Mouse (Mus musculus): ENCODE measurements around the gene Kif12. TPM values are rescaled to one million over a fixed set of nuclear protein-coding genes. Genes with fewer than 3 reads are reported as not detected.

Gene Kif12
- total RNA-seq (2021) (not detected), polyA plus RNA-seq (2012; rRNA removed) (not detected in 2 replicates)
- long read RNA-seq, result 0 reads

GRCm38 (mm10) chr4:63171969-63172685, at the start of gene Kif12:
TSS of gene Kif12 (minus strand) at chr4:63172131.
- intact Hi-C loops (cut with DNase I), result no loop called here
- Histone ChIP-seq H3K9ac (ENCODE audit: low read depth, low read length) (no peak within 1 kb of the TSS), H3K27ac (no peak within 1 kb of the TSS), H3K27me3 (ENCODE audit: control insufficient read depth, insufficient read depth, low read length) (no peaks in the 10 kb centered on the region; the same call in 1 of the 2 replicates), H3K79me2 (replicated peaks; ENCODE audit: control insufficient read depth, insufficient read depth, low read length) (no peaks in the 10 kb centered on the region), H3K4me1 (ENCODE audit: control insufficient read depth, insufficient read depth, low read length) (no peaks in the 10 kb centered on the region), H3K36me3 (ENCODE audit: control insufficient read depth, insufficient read depth, low read length) (no peaks in the 10 kb centered on the region), H3K4me3 (no peak within 1 kb of the TSS)
- TF ChIP-seq POLR2A (IDR thresholded peaks at IDR 0.05; ENCODE audit: insufficient read depth, low read depth, low read length), result no peak
- no peak for TF ChIP-seq CTCF (IDR thresholded peaks at IDR 0.05)
- no peak for TF ChIP-seq EP300 (IDR thresholded peaks at IDR 0.05; ENCODE audit: insufficient read depth, low read depth, low read length)
- 72% methylated on average over 4 of the region's 4 CpGs for WGBS
- DNase-seq, result no peak

DNA sequence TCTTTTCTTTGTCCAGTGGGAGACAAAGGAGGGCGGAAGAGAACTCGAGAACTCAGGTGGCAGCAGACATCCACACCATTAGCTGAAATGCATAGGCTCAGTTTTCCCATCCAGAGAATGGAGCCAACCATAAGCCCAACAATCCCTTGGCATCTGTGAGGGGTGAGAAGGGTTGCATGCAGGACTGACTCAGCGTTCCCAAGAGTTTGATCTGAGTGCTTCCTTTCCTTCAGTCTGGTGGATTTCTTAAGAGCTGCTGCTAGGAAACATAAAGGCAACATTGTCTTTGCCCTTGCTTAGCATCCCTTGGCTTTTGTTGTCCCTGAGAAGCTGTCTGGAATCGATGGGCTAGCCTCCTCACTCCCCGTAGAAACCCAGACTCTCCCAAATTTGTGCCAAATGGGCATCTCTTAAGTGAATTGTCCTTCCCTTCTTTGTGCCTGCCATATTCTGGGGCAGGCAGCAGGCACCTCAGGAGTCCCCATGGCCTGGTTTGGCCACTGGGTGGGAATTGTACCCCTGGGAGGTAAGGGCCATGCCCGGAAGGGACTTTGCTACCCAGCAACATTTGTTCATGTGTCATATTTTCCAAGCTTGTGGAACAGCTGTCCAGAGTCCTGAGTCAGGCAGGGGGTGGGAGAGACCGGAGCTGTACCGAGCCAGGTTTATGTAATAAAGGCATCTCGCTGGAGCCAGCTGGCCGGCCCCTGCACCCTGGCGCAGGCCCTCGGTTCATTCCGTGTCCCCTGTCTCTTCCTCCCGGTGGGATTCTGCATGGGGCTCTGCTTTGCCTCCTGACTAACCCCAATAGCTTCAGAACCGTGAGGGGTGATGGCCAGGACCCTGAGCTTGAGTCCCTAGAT, 49.4 kb upstream of the Kif12 start:
- Histone ChIP-seq H3K4me1 (ENCODE audit: control insufficient read depth, insufficient read depth, low read length) (peaks cover 3% of the 10 kb centered on the region), H3K4me3 (no peak overlapping the region), H3K27me3 (ENCODE audit: control insufficient read depth, insufficient read depth, low read length) (no peaks in the 10 kb centered on the region), H3K27ac (no peak overlapping the region; the same call in 1 of the 2 replicates), H3K36me3 (ENCODE audit: control insufficient read depth, insufficient read depth, low read length) (no peaks in the 10 kb centered on the region), H3K9ac (ENCODE audit: low read depth, low read length) (no peak overlapping the region), H3K79me2 (replicated peaks; ENCODE audit: control insufficient read depth, insufficient read depth, low read length) (no peaks in the 10 kb centered on the region)
- peak; percentile 70 to 82 for DNase-seq
- intact Hi-C loops (cut with DNase I), result no loop called here
- 83% methylated on average over 15 of the region's 15 CpGs for WGBS
- TF ChIP-seq POLR2A (IDR thresholded peaks at IDR 0.05; ENCODE audit: insufficient read depth, low read depth, low read length) (no peak), CTCF (IDR thresholded peaks at IDR 0.05) (no peak), EP300 (IDR thresholded peaks at IDR 0.05; ENCODE audit: insufficient read depth, low read depth, low read length) (no peak)

- TF ChIP-seq CTCF (IDR thresholded peaks at IDR 0.05) (no peak), EP300 (IDR thresholded peaks at IDR 0.05; ENCODE audit: insufficient read depth, low read depth, low read length) (no peak)
- no peak for DNase-seq
- Histone ChIP-seq H3K27ac (no peak overlapping the region), H3K9ac (ENCODE audit: low read depth, low read length) (no peak overlapping the region), H3K27me3 (ENCODE audit: control insufficient read depth, insufficient read depth, low read length) (no peaks in the 10 kb centered on the region), H3K4me1 (ENCODE audit: control insufficient read depth, insufficient read depth, low read length) (peaks cover 5% of the 10 kb centered on the region), H3K36me3 (ENCODE audit: control insufficient read depth, insufficient read depth, low read length) (no peaks in the 10 kb centered on the region), H3K79me2 (replicated peaks; ENCODE audit: control insufficient read depth, insufficient read depth, low read length) (no peaks in the 10 kb centered on the region), H3K4me3 (no peak overlapping the region)
- WGBS, result 74% methylated on average over 6 of the region's 6 CpGs
- intact Hi-C loops (cut with DNase I), result no loop called here
These were observed 47.7 kb upstream of the Kif12 start for GRCm38 (mm10) chr4:63219635-63220034.

GRCm38 (mm10) chr4:63219059-63219458, 47.1 kb upstream of the Kif12 start:
- peaks cover 6% of the 10 kb centered on the region for H3K4me1 ChIP-seq (ENCODE audit: control insufficient read depth, insufficient read depth, low read length)
- no peak overlapping the region for H3K27ac ChIP-seq
- peaks cover 4% of the 10 kb centered on the region for H3K27me3 ChIP-seq (ENCODE audit: control insufficient read depth, insufficient read depth, low read length)
- H3K9ac ChIP-seq (ENCODE audit: low read depth, low read length), result no peak overlapping the region
- DNase-seq, result no peak
- H3K79me2 ChIP-seq (replicated peaks; ENCODE audit: control insufficient read depth, insufficient read depth, low read length), result no peaks in the 10 kb centered on the region
- TF ChIP-seq CTCF (IDR thresholded peaks at IDR 0.05), result no peak
- no peak for TF ChIP-seq EP300 (IDR thresholded peaks at IDR 0.05; ENCODE audit: insufficient read depth, low read depth, low read length)
- no peak for TF ChIP-seq POLR2A (IDR thresholded peaks at IDR 0.05; ENCODE audit: insufficient read depth, low read depth, low read length)
- intact Hi-C loops (cut with DNase I), result no loop called here
- no peaks in the 10 kb centered on the region for H3K36me3 ChIP-seq (ENCODE audit: control insufficient read depth, insufficient read depth, low read length)
- 84% methylated on average over 3 of the region's 3 CpGs for WGBS
- no peak overlapping the region for H3K4me3 ChIP-seq

- H3K27ac ChIP-seq, result no peak overlapping the region
- 52% methylated on average over 6 of the region's 6 CpGs for WGBS
- TF ChIP-seq EP300 (IDR thresholded peaks at IDR 0.05; ENCODE audit: insufficient read depth, low read depth, low read length), result no peak
- TF ChIP-seq POLR2A (IDR thresholded peaks at IDR 0.05; ENCODE audit: insufficient read depth, low read depth, low read length), result no peak
- no peak for TF ChIP-seq CTCF (IDR thresholded peaks at IDR 0.05)
These were observed 45.6 kb upstream of the Kif12 start for GRCm38 (mm10) chr4:63217513-63217912.

More at GRCm38 (mm10) chr4:63217513-63217912, 45.6 kb upstream of the Kif12 start:
- Histone ChIP-seq H3K4me1 (ENCODE audit: control insufficient read depth, insufficient read depth, low read length) (peaks cover 6% of the 10 kb centered on the region), H3K9ac (ENCODE audit: low read depth, low read length) (no peak overlapping the region), H3K79me2 (replicated peaks; ENCODE audit: control insufficient read depth, insufficient read depth, low read length) (no peaks in the 10 kb centered on the region), H3K4me3 (no peak overlapping the region), H3K36me3 (ENCODE audit: control insufficient read depth, insufficient read depth, low read length) (no peaks in the 10 kb centered on the region), H3K27me3 (ENCODE audit: control insufficient read depth, insufficient read depth, low read length) (peaks cover 8% of the 10 kb centered on the region)
- DNase-seq, result peak in 1 of 2 experiments; percentile 27
- intact Hi-C loops (cut with DNase I), result no loop called here
